Mouse (Mus musculus) right cerebral cortex, adult 2 months (tissue): ENCODE results near the gene Rnf121.
A peak's percentile ranks its signal among the peaks of the same experiment; 100 is the strongest.

Experiments
- DNase-seq, 2 experiments: peaks; one replicate each; pipeline ENCODE4 v3.0.0; 2021 to 2022; ENCODE audit warnings: low spot score in 2 of 2

The Rnf121 gene

DNA sequence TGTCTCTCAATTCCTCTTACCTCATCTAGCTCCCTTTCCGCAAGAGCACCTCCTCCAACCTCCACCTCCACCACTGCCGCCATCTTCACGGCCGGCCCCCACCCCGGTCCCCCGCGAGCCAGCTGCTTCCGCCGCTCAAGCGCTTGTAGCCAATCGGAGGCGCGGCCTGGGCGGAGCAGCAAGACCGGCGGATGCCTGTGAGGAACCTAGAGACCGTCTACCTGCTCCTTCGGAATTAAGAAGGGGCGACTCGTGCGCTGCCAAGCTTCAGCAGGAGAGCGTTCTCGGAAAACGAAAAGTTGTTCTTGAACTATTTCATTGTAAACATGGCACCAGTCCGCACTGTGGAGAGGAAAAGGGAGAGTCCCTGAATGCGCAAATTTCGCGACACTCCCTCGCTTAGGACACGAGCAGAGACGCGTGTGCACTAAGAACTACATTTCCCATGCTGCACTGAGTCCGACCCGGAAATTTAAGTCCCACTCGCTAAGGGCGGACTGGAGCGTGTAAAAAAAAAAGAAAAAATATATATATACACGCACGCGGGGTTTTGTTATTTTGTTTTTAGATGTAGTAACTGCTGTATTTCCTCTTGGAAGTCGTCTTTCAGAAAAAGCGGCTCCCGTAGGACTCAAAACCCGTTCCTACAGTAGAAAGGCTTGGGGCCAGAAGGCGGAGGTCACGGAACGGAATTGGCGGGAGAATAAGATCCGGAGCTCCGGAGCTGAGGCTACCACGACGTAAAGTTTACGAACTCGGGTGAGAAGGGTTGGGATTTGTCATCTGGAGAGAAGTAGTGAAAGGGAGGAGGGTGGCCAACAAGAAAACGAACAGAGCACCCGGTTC lies at the start of gene Rnf121, which contains the start of the genes Xndc1 and Xntrpc:
Rnf121 (minus strand) TSS at position 424 of the 846 bp plus-strand sequence.
Xndc1 (plus strand) TSS at position 466 of the 846 bp plus-strand sequence.
Xntrpc (plus strand) TSS at position 668 of the 846 bp plus-strand sequence.
- DNase-seq: peak; percentile 94 to 95

DNA sequence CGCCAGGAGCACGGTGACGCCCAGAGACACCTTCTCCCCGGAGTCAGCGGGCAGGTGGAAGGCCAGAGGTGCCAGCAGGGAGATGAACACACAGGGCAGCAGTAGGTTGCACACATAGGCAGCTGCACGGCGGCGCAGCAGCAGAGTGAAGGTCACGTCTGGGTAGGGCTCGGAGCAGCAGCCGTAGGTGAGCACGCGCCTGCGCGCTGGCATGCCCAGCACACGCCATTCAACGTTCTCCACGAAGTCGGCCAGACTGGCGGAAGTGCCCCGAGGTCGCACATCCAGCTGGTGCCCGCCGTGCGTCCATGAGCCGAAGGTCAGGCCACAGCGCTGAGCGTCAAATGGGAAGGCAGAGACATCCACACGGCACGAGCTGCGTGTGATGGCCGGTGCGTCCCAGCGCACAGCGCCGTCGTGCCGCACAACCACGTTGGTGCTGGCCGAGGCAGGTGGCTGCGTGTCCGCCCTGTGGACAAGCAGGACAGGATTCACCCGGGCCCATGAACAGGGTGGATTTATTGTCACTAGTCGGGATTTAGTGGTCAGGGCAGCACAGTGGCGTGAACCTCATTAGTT lies 48.0 kb upstream of the Rnf121 start:
- DNase-seq: no peak

DNA sequence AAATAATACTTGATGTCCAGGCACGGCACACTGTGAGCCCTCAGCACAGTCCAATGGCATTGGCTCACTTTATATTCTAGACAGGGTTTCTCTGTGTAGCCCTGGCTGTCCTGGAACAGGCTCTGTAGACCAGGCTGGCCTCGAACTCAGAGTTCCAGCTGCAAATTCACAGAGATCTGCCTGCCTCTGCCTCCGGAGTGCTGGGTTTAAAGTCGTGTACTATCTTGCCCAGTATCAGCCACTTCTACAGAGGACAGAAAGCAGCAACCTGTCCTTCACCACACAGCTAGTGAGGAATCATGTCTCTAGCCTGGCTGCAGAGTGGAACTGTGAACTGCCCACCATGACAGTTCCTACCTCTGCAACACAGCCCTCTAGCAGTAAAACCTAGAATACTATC lies 44.5 kb upstream of the Rnf121 start:
- no peak for DNase-seq

DNA sequence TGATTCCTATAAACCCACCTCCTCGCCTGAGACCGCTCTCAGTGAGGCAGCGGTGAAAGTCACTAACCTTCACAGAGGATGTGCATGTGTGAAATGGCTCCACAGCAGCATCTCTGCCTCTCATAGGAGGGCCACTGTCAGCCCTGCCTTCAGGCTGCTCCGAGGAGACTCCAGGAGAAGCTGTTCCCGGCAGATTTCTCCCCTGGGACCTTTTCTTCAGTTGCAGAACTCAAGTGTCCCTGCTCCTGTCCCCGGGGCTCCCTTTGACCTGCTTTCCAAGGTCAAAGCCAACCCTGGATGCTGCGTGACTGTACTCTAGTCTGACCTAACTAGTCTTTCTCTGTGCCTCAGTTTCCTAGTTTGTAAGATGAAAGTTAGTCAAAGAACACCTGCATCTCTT lies 43.9 kb upstream of the Rnf121 start, which contains the start of gene Art5:
Art5 (minus strand) TSS at position 319 of the 400 bp plus-strand sequence.
- no peak for DNase-seq

DNA sequence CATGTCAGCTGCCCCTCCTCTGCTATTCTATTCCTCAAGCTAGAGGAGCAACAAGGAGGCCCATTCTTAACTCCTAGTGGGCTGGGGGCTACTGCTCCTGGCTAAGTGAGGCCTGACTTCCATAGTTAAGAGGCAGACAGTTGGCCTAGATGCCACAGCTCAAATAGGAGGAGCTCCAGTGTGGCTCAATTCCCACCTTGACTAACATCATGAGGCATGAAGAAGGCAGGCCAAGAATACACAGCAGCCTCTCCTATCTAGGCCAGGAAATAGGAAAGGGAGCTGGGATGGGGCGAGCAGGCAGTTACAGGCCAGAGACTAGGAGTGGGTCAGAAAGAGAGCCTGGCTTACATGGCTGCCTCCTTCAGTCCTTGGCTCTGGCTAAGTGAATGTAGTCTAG lies 42.9 kb upstream of the Rnf121 start:
- no peak for DNase-seq

DNA sequence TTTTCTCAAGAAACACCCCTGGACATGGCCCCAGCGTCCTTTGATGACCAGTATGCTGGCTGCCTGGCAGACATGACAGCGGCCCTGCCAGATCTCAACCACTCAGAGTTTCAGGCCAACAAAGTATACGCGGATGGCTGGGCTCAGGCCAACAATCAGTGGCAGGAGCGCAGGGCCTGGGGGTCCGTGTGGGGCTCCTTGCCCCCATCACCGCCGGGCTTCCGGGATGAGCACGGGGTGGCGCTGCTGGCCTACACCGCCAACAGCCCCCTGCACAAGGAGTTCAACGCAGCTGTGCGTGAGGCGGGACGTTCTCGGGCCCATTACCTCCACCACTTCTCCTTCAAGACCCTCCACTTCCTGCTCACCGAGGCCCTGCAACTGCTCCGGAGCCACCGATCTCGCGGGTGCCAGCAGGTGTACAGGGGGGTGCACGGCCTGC lies 41.5 kb upstream of the Rnf121 start:
- no peak for DNase-seq

DNA sequence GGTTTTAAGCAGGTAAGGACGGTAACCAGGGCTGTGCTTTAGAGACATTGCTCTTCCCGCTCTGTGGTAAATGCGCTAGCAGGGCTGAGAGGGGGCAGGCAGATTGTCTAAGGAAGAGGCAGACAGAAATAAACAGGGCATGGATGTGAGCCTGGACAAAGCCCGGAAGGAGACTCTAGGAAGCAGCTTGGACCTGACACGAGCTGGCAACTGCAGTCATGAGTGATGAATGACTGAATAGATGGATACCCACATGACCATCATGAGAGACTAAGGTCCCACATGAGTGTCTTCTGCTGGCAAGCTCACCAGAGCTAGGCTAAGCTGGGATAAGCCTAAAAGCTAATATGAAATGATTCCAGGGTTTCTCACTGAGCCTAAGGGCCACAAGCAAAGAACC lies 38.9 kb upstream of the Rnf121 start:
- DNase-seq: no peak

DNA sequence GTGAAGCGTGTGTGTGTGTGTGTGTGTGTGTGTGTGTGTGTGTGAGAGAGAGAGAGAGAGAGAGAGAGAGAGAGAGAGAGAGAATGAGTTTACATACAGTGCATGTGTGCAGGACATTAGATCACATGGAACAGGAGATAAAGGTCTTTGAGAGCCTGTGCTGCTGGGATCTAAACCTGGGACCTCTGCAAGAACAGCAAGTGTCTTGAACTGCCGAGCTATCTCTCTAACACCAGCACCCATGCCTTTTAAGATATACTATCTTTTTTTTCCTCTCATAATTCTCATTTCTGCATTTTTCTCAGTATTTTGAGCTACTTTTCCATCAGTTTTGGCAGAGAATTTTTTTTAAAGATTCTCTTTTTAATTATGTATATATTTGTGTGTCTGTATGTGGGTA lies 38.3 kb upstream of the Rnf121 start:
- DNase-seq: no peak

DNA sequence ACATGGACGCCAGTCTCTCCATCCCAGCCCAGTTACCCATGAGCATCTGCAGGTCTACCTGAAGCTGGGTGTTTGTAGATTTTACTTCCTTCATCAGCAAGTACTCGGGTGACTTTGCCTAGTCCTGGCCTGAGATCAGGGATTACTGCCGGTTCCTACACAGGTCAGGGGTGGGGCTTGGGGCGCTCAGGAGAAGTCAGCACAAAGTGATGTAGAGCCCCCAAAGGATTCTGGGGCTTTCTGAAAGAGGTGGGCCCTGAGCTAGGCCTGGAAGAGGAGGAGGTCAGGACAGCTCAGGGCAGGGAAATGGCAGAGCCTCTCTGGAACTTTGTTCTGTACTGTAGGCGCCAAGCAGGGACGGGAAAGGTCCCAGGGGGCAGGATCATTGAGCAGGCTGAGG lies 37.4 kb upstream of the Rnf121 start:
- no peak for DNase-seq

DNA sequence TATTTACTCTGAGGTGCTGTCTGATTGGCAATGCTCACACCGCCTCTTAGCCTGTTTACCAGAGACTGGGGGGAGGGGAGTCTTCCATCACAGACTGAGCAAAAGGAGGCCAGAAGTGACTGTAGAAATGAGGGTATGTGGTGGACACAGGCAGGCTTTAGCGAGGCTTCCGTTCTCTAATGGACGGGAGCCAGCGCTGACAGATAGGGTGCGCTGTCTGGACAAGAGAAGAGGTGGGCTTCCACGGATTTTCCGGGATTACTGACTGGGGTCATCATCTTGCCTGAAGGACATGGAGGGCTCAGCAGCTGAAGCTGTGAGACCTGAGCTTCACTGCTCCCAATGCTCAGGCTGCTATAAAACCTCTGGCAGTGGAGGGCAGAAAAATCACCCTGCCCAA lies 37.0 kb upstream of the Rnf121 start:
- no peak for DNase-seq

DNA sequence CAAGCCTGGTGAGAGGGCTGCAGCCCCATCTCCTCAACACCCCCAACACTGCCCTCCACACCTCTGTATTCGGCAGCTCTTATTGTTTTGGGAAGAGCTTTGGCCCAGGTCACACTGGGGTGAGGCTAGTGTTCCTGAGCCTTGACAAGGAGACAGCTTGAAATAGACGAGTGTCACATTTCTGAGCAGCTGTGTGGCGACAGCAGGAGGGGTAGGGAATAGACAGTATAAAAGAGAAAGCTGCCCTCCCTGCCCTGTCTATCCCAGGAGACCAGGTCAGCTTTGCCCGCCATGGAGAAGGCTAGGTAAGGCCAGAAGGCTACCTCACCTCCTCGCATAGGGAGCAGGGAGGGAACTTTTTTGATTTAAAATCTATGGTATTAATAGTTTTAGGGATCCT lies 36.2 kb upstream of the Rnf121 start, which contains the start of gene Art1:
Art1 (plus strand) TSS at position 257 of the 400 bp plus-strand sequence.
- DNase-seq: no peak

DNA sequence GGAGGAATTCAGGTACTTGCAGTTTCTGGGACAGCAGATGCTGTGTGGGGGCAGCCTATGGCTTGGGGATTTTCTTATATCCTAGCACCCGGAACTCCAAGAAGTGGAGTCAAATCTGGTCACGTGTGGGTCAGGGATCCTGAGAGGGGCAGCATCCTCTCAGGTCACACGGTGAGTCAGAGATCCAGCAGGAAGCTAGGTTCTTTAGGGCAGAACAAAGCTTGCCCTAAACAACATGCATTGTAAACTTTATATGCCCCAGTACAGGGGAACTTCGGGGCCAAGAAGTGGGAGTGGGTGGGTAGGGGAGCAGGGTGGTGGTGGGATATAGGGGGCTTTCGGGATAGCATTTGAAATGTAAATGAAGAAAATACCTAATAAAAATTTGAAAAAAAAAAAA lies 35.6 kb upstream of the Rnf121 start:
- DNase-seq: no peak

DNA sequence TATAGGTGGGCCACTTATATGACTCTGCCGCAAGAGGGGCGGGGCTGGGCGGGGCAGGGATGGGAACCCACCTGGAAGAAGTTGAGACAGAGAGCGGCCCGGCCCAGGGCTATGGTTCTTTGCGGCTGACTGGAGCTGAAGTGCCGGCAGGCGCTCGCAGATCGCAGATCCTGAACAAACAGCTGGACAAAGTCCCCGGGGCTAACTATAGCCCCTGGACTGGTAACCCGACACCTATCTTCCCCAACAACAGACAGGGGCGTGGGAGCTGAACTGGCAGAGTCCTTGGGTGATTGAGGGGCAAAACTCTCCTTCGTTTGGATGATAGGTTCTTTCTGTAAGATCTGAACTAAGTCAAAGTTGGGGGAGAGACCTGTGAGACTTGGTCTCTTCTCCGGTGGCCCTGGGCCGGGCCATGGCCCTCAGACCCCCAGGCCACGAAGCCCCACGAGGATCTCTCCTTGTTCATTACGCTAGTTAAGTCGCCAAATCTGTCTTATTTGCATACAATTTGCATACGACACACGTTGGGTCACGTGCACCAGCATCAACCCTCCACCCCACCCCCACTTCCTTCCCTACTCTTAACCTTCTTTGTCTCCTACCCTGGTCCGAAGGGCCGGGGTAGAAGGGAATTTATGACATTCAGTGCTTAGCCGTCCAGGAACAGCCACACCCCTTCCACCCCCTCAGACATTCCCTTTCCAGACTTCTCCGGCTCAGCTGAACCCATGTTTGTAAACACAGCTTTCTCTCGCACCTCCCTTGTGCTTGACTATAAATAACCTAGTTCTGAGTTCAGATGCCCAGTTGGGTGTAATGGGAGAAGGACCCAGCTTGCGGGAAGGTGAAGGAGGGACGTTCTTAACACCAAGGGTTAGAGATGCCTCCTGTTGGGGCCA lies 34.7 kb upstream of the Rnf121 start:
- no peak for DNase-seq

DNA sequence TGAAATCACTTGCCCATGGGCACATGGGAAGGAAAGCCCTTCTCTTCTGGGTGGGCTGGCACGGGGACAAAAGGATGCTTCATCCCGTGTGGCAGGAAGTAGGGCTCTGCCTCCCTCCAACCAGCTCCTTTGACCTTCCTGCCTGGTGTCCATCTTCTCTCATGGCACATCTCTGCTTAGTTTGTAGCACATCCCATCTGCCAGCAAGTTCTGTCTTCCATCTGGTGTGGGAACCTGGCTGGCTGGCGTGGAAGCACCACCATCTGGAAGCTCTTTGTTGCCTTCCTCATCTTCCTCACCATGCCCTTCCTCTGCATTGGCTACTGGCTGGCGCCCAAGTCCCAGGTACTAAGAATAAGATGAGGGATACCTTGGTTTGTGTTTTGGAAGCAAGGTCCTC lies 22.1 kb upstream of the Rnf121 start:
- DNase-seq: peak; percentile 17 to 24

DNA sequence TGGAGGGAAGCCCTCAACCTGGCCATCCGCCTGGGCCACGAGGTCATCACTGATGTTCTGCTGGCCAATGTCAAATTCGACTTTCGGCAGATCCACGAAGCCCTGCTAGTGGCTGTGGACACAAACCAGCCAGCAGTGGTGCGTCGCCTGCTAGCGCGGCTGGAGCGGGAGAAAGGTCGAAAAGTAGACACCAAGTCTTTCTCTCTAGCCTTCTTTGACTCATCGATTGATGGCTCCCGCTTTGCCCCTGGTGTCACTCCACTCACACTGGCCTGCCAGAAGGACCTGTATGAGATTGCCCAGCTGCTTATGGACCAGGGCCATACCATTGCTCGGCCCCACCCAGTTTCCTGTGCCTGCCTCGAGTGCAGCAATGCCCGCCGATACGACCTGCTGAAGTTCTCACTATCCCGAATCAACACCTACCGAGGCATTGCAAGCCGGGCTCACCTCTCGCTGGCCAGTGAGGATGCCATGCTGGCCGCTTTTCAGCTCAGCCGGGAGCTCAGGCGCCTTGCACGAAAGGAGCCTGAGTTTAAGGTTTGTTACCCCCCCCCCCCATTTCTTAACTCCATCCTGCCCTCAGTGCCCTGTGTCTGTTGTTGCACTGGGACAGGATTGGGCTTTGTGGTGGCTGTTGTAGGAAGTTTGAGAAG lies 18.9 kb upstream of the Rnf121 start:
- no peak for DNase-seq

DNA sequence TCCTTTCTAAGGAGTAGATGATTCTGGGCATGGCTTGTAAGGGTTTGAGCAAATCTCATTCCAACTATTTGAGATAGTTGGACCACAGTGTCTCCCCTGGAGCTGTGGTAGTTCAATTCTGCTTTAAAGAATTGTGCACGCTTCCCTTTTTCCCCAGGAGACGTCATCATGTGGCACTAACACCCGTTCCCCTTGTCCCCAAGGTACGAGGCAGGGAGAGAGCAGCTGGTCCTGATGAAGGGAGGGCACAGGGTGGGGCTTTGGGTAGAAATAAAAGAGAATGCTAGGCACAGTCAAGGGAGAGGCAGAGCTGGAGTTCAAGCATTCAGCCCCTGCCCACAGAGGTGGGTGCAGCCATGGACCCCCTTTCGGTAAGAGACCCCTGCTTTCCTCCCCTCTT lies 17.5 kb upstream of the Rnf121 start, which contains the start of gene Trpc2:
Trpc2 (plus strand) TSS at position 301 of the 400 bp plus-strand sequence.
- no peak for DNase-seq

DNA sequence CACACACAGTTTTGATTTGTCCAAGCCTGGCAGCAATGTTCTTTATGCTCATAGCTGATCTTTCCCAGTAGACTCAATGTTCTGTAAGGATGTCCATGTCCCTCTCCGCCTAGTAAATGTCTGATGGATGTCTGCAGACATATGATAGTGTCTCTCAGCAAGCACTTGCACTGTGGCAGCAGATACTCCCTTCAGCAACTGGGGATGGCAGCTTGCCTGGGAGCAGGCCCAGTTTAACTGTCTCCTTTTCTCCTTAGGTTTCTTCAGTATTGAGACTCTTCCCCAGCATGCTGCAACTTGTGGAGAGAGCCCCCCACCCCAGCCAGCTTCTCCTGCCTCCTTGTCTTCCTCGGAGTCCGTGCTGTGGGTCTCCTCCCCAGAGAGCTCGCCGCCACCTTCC lies 16.5 kb upstream of the Rnf121 start:
- no peak for DNase-seq

DNA sequence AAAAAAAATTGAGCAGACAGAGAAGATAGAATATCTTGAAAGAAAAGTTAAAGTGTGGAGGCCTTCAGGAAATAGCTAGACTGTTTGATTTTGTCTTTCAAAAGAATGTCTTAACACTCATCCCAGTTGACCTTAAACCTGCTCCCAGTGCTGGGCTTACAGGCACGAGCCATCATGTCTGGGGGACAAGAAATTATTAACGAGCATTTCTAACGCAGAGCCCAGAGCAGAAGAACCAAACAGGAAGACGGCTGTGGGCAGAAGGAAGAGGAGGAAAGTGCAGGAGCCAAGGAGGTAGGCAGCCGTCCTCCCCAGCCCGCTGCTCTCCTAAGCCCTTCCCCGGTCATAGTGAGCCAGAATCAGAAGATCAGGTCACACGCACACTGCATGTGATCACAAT lies 15.0 kb upstream of the Rnf121 start:
- no peak for DNase-seq

DNA sequence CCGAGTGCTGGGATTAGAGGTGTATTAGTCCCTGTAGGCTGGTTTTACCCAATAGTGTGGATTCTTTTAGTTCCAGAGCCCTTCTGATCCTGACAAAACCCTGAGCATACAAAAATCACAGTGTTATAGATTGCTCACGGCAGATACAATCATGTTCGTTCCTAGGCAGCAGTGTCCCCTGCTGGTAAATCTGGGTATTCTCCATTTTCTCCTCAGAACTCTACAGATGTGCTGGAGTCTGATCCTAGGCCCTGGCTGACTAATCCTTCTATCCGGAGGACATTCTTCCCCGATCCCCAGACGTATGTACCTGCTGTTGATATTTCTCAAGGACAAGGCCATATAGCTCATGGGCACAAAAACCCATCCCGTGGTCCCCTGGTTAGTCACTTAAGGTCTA lies 13.2 kb upstream of the Rnf121 start:
- peak; percentile 55 to 58 for DNase-seq

DNA sequence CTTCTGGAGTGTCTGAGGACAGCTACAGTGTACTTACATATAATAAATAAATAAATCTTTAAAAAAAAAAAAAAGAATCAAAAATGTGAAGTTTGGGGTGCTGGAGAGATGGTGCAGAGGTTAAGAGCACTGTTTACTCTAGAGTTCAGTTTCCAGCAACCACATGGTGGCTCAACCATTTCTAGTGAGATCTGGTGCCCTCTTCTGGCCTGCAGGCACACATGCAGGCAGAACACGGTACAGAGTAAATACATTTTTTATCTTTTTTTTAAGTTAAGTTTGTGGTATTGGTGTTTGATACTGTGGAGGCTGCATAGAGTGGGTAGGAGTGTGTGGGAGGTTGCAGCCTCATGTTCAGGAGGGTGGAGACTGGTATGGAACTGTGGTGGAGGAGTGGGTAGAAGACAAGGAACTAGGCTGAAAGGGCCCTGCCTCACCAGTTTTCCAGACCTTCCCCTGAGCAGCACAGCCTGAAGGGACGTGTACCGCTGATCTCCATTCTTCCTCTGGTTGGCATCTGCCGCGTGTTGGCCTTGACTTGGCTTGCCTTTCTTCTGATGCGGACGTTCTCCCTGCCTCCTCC lies 11.5 kb upstream of the Rnf121 start:
- peak in 1 of 2 experiments; percentile 24 for DNase-seq

DNA sequence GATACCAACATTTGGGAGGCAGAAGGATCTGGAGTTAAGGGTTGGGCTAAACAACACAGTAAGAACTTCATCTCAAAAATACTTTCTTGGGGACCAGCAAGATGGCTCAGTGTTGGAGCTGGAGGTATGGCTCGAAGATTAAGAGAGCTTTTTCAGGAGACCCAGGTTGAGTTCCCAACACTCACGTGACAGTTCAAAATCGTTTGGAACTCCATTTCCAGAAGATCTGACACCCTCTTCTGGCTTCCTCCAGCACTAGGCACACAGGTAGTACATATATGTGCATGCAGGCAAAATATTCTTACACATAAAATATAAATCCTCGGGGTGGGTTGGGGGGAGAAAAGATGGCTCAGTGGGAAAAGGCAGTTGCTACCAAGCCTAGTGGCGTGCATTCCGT lies 1.1 kb upstream of the Rnf121 start:
- no peak for DNase-seq
